Mouse (Mus musculus) left cerebral cortex, postnatal 10 days (tissue): ENCODE measurements around the gene Sec31a. TPM values are rescaled to one million over a fixed set of nuclear protein-coding genes. Genes with fewer than 3 reads are reported as not detected.
A peak's percentile ranks its signal among the peaks of the same experiment; 100 is the strongest.

ENCODE experiments used
- DNase-seq, 2 experiments: peaks; one replicate each; pipeline ENCODE4 v3.0.0; 2021 to 2022; ENCODE audit warnings: low spot score in 2 of 2, mixed read lengths in 1 of 2; ENCODE audit errors: extremely low spot score in 1 of 2
- intact Hi-C: fragments of 180-260 bp; cut with DNase I; formaldehyde crosslinking; loops from one replicate; pipeline ENCODE4 v1.15.1; 2025
- total RNA-seq, 2 experiments: library from RNA; stranded (reverse); gene quantifications; 2 replicates each; pipeline ENCODE4 v1.2.3; 2021

Sec31a gene
- total RNA-seq, 2 experiments from 2014 or later = 97.3 to 97.6 TPM

DNA sequence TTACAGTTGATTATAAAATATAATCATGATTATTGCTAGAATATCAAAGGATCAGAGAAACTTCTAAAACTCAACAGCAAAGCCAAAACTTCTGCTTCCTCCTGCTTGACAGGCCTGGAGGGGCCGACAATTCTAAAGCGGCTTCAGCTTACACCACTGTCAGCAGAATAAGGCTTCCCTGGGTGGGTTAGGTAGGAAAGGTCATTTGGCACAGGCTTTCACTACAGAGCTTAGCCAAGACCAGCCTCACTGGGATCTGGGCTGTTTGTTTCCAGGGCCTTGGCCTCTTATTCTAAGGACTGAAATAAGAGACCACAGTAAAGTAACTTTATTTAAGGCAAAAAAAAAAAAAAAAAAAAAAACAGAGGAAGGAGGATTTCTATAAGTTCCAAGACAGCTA is 49.0 kb downstream of the Sec31a start:
- intact Hi-C loops = no loop called here
- DNase-seq = no peak

DNA sequence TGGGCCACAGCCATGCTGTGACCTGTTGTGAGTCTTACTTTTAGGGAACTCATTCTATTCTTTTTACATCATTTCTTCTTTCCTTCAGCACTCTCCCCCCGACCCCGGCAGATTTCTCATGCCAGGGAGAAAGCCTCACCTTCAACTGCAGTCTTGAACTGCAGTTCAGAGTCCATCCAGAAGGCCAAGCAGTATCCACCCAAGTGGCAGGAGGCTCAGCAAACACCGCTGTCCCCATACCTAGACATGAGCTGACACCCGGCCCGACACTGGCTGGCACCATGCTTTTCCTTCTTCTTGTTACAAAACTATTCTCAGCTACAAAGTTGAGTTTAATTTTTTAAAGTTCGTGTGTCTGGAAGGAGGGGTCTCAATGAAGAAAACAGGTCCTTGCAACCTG is 55.7 kb downstream of the Sec31a start:
- no peak for DNase-seq
- intact Hi-C loops = no loop called here

DNA sequence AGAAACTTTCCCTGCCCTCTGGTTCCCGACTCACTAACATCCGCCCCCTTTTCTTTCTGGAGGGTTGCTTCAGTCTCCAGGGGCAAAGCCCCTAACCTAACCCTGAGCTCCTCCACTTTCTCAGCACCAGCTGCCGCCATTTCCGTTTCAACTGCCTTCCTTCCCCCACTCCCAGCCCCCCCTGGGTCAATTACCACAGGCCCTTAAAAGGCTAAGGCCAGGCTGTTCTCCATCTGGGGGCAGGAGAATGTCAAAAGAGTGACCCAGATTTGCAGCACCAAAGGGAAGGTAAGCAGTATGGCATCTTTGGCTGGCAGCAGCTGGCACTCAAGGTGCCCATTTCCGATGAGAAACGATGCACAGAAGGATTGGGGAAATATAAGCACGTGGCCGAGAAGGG is 57.7 kb downstream of the Sec31a start:
- intact Hi-C loops = no loop called here
- no peak for DNase-seq

DNA sequence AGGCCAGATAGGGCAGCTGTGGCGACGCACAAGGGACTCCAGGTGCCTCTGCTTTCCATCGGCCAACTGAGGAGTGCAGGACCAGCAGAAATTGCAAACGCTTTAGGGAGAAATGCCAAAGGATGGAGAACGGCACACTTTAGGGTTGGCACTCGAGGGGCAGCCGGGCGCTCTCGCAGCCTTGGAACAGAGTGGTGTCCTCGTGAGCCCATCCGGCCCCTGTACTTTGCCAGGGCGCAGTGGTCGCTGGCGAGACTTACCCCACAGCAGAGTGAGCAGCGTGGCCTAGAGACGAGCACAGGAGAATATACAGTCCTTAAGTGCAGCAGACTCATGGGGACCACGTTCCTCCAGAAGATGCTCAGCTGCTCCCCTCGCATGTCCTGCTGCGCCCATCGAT is 61.4 kb downstream of the Sec31a start:
- intact Hi-C loops = no loop called here

DNA sequence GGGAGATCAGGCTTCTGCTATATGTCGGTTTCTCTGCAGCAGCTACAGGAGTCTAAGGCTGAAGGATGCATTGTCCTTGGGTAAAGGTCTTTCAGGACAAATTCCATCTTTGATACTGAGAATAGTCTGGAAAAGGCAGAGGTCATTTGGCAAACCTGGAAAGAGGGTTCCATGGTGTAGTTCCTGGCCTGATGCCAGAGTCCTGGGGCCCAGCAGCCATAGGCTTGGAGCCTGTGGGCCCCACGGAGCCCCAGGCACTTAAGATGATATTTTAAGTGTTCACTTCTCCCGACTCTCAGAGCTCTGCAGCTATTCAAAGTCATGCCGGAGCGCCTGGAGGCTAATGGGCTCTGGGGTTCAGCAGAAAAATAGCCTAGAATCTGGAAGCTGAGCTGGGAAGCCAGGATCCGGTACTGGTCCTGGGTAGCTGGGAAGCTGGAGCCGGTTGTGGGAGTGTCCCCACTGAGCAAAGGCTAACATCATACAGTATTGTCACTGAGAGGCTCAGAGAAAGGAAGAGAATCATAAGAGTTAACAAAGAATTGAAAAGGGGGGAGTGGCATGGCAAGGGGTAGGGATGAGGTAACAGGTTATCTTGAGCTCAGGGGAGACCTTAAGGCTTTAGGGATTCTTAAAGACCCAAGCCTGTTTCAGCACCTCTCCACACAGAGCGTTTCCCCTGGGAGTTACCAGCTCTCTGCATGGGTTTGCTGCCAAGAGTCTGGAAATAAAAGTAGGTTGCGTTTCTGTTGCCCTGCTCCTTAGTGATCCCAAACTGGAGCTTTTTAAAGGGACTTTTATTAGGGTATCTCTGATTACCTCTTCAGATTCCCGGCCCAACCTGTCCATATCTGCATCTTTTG is 62.8 kb downstream of the Sec31a start:
- intact Hi-C loops = no loop called here

More for the DNA sequence above, 61.4 kb downstream of the Sec31a start:
- no peak for DNase-seq

DNA sequence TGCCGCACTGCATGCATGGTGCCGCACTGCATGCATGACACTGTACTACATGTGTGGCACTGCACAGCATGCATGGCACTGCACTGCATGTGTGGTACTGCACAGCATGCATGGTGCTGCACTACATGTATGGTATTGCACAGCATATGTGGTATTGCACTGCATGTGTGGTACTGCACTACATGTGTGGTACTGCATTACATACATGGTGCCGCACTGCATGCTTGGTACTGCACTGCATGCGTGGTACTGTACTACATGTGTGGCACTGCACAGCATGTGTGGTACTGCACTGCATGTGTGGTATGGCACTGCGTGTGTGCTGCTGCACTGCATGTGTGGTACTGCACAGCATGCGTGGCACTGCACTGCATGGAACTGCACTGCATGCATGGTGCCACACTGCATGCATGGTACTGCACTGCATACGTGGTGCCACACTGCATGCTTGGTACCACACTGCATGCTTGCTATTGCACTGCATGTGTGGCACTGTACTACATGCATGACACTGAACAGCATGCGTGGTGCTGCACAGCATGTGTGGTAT is 65.1 kb downstream of the Sec31a start:
- intact Hi-C loops = no loop called here
- DNase-seq = no peak

More for the DNA sequence above, 62.8 kb downstream of the Sec31a start:
- peak in 1 of 2 experiments; percentile 39 for DNase-seq

DNA sequence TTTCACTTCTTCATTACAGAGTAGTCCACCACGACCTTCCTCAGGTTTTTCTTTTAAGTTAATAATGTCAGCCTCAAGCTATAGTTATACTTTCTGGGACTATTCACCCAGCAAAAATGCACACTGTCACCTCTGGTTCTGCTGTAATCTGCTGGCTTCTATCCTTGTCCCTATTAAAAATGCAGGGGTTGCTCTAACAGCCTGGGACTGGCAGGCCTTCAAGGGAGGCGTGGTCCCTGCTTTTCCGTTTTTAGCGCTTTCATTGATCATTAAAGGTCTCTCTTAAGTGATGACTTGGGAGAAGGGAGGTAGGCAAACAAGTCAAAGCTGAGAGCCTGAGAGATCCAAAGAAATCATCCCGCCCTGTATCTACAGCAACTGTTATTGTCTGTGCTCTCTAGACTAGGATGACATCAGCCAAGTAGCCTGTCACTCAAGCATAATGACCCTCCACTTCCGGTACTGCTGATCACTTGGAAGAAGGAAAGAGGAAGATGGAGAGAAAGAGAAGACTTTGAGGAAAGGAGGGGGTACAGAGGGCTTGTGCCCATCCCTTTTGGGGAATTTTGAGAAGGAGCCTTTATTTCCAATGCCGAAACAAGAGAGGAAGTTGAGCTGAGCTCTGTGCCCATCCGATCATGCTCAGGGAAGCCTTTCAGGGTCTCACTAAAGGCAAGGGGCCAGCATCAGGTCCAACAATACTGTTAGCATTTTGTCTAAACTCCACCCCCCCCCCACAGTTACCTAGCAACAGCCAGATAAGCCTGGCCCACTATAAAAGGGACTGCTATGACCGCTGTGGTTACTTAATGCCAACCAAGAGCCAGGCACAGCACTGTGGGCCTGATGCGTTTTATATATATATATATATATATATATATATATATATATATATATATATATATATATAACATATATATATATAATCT is 66.5 kb downstream of the Sec31a start:
- intact Hi-C loops = no loop called here
- DNase-seq = no peak

DNA sequence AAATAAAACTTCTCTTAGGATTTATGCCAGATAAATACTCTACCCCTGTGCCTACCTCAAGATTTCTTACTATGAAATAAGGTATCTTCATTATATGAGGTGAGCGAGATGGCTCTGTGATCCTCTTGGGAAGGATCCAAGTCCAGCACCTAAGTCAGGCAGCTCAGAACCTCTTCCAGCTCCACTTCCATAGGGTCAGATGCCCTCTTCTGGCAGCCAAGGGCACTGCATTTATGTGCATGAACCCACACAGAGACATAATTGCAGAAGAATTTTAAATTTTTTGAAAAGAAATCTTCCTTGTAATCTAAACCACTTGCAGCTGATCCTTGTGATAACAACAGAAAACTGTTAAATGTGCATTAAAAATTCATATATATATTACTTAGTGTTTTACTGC is 70.9 kb downstream of the Sec31a start:
- intact Hi-C loops = no loop called here

DNA sequence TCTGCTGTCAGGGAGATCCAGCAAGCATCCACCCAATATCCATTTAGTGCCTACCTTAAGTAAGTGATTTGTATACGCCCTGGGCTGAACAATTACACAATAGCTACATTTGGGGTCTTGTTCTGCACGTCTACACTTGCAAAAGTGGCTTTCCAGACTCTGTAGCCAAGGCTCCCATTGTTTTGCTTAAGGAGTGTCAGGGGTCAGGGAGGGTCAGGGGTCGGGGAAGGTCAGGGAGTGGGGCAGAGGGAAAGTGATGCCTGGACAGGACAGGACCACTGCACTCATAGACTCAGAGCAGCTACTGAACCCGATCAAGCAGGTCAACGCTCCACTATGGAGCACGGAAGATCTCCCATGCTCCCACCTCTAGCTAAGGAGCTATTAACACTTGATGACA is 72.9 kb downstream of the Sec31a start:
- intact Hi-C loops = no loop called here
- DNase-seq = no peak

More for the DNA sequence above, 70.9 kb downstream of the Sec31a start:
- DNase-seq = no peak

DNA sequence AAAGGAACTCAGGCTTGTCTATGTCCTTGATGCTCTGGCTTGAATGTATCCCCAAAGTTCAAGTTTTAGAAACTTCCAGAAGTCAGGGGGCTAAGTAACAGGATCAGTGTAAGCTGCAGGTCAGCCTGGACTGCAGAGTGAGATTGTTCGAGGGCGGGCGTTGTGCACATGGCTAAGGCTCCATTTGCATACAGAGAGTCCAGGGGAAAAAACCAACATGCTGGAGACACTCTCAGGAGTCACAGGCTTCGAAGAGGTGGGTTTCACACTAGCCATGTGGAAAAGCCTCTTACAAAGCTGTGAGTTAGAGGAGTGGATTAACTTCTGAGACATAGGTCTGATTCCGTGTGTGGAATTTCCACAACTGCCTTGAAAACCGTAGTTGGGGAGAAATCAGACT is 73.6 kb downstream of the Sec31a start:
- no peak for DNase-seq
- intact Hi-C loops = no loop called here

DNA sequence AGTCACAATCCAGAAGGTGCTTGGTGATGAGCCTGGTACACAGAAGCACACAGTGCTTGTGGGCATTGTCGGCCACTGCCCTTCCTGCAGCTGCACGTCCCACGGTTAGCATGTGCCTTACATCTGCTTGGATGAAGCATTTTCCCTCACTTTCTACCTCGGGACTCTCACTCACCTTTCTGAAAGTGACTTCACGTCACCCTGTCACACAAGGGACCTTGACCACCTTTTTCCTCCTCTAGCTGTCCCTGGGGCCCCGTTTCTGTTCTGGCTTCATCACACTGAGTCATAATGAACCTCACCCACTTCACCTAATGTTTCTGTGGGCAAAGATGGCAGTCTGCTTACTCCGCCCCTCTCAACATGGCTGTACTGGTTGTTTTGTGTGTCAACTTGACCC is 75.0 kb downstream of the Sec31a start:
- intact Hi-C loops = no loop called here
- no peak for DNase-seq

DNA sequence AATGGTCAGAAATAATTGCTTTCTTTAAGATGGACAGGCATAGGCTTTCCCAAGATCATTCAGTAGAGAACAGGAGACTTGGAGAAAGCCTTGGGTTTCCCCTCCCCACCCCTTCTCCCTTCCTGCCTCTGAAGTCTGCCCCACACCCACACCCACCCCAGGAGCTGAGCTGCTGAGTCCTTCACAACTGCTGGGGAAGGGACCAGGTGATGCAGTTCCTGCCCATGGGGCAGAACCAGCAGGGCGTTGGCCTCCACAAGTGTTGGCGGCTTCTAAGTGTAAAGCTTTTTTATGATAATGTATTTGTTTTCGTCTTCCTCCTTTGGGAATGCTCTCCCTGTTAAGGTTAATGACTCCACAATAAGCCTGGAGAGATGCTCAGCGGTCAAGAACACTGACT is 78.2 kb downstream of the Sec31a start:
- intact Hi-C loops = no loop called here
- DNase-seq = no peak

DNA sequence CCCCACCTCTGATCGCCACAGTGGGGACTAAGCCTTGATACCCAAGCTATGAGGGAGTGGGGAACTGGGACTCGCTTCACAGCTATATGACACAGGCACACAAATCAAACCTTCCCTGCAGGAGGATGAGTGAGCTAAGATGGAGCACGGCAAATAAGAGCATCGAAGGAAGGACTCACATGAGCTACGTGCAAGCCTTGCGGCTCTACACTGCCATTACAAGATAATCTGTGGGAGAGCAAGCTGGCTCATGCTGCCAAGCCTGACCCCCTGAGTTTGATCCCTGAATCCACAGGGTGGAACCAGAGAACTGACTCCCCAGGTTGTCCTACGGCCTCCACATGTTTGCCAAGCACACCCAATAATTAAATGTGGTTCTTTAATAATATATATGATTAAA is 79.2 kb downstream of the Sec31a start:
- no peak for DNase-seq
- intact Hi-C loops = no loop called here

DNA sequence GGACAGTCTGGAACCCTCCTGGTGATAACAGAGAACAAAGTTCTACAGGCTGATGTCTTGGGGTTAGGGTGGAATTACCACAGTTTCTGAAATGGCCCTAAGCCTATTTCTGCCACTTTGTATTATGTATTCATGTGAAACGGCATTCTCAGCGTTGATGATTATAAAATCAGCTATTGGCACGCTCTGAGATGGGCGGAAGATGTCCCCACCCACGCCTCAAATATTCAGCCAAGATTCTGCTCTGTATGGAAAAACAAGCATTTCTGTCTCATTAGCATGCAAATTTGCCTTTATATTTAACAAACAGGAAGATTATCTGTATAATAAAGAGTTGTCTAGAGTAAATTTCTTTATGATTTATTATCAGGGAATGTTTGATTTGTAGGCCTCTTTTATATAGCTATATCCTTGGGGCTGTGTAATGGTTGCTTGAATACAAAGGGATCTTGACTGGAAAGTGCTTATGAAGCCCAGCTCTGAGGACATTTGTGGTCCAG is 80.4 kb downstream of the Sec31a start:
- DNase-seq = peak in 1 of 2 experiments; percentile 25
- intact Hi-C loops = no loop called here

DNA sequence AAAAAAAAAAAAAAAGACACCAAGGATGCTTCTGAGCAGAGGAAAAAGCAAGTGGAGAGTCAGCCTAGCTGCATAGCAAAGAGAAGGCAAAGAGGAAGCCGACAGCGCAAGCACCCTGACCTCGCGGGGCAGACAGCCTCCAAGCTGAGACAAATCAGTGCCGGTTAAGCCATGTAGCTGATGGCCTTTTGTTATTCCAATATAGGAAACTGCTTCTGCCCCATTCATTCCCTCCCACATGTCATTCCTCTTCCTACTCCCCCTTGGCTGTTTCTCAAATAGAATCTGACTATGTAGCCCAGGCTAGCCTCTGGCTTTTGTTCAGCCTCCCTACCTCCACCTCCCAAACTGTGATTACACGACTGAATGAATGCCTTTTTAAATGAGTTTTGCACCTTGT is 81.3 kb downstream of the Sec31a start:
- intact Hi-C loops = no loop called here

DNA sequence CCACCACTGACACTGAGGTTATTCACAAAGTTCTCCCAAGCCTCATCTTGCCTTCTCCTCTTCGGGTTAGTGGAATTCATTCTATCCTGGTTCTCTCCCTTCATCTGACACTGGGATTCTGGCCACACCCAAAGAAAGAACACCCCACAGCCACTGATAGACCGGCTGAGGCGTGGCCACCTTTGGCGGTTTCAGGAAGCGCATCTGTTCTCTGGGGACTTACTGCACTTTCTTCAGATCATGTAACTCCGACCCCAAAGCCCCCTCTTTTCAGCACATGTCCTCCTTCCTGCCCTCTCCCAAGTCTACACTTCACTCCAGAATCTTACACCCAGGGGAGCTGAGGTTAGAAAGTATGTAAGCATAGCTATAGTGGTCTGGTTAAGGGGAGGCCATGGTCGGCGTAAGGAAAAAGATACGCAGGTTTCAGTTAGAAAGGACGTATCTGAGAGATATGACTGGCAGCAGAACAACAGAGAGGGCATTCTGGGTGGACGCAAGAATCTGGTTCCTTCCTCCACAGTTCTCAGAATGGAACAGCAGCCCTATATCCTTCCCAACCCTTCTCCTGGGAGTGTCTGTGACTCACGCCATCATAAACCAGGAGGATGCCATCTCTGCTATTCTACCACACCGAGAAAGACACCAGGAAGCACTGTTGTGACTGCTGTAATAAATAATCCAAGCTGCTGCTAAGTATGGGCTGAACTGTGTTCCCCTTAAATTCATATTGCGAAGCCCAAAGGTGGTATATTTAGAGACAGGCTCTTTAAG is 82.2 kb downstream of the Sec31a start:
- no peak for DNase-seq
- intact Hi-C loops = no loop called here

More for the DNA sequence above, 81.3 kb downstream of the Sec31a start:
- DNase-seq = no peak

DNA sequence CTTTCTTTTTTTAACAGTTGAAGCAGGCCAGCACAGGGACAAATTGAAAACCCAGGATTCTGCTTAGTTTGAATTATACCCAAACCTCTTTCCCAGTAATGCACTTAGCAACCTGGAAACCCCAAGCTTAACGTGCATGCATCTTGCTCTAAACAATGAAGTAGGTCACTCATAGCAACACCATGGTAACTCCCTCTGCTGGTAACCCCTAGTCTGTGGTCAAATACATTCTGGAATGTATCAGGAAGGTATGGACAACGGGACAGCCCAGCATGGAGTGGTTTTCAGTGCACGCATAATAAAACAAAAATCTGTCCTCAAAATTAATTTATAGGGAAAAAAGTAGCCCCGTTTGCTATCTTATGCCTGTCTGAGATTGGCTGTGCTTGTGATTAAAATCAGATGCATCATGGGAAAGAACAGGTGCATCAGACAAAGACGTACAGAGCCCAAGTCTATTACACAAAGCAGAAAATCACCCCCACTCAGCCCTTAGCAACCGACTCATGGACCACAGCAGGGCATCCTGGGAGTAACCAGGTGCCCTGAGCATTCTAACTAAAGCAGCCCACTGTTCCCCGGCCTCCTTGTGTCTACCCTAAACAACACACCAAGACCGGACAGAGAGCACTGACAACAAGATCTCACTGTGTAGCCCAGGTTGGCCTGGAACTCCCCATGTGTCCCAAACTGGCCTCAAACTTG is 83.6 kb downstream of the Sec31a start:
- intact Hi-C loops = no loop called here

DNA sequence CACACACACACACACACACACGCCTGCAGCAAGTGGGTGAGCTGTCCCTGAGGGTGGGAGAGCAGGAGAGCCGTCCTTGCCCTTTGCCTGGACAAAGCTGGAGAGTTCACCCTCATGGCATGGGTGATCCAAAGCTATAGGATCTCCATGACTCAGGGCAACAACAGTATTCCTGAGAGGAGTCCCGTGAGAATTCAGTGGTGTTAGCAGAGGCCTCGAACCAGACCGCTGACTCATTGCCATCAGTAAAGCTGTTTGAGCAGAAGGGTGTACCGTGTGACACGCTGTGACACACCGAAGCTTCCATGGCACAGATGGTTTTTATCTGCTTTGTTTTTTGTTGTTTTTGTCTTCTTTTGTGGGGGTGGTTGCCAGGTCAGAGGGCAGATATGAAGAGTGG is 84.4 kb downstream of the Sec31a start:
- intact Hi-C loops = no loop called here
- no peak for DNase-seq

More for the DNA sequence above, 83.6 kb downstream of the Sec31a start:
- DNase-seq = no peak
